Mouse (Mus musculus) E14TG2a.4 (cell line): ENCODE measurements around the gene Tas1r2.

ENCODE experiments used
- CTCF ChIP-seq: conservative IDR thresholded peaks from 2 replicates; pipeline ENCODE4 v1.5.1; 2014; ENCODE audit warnings: low read length
- NANOG ChIP-seq: IDR thresholded peaks from 2 replicates; pipeline ENCODE4 v1.6.1; 2014; ENCODE audit warnings: borderline replicate concordance, low read length, mixed read lengths
- POU5F1 ChIP-seq: IDR thresholded peaks from 2 replicates; pipeline ENCODE4 v1.6.1; 2014; ENCODE audit warnings: low read length, borderline replicate concordance

DNA sequence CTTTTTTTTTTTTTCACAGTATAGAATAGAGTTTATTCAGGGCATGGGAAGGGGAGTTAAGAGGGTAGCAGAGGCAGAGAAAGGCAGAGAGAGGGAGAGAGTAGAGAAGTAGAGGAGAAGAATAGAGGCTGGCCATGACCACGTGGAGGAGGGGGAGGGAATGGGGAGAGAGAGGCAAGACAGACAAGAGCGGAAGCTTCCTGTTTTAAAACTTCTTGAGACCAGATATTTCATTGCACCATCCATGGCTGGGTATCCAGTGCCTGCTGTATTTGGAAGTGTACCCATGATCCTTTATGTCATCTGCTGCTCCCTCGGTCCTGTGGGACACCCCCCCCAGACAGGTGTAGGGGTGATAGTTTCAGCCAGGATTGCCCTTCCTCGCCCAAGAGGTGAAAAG is 44.4 kb upstream of the Tas1r2 start:
- TF ChIP-seq CTCF (no peak), POU5F1 (no peak), NANOG (no peak)
